Mouse (Mus musculus) CH12.LX (cell line): ENCODE measurements around the gene Upf2. TPM values are rescaled to one million over a fixed set of nuclear protein-coding genes. Genes with fewer than 3 reads are reported as not detected.

ENCODE experiments used
- DNase-seq: peaks from one replicate; pipeline ENCODE4 v3.0.0-alpha.2; 2013; ENCODE audit errors: extremely low read depth
- H3K27ac ChIP-seq: 2 replicates; pipeline ENCODE4 v1.5.1; 2012; ENCODE audit warnings: low read depth, mild to moderate bottlenecking, control low read depth, moderate library complexity; ENCODE audit not compliant: insufficient read depth
- H3K27me3 ChIP-seq: replicated peaks from 2 replicates; pipeline ENCODE3; 2012; ENCODE audit warnings: inconsistent platforms
- H3K36me3 ChIP-seq, 2 experiments: replicated peaks in 1 of 2; 2 replicates each; pipeline versions ENCODE3 to v1.6.1; 2012; ENCODE audit warnings: inconsistent platforms in 1 of 2, low read length in 1 of 2, mild to moderate bottlenecking in 1 of 2, mixed read lengths in 1 of 2, moderate library complexity in 1 of 2; ENCODE audit not compliant: control insufficient read depth in 1 of 2, insufficient read depth in 1 of 2
- H3K4me1 ChIP-seq, 2 experiments: 2 replicates each; pipeline ENCODE4 v1.6.1; 2012; ENCODE audit warnings: inconsistent platforms in 1 of 2, moderate library complexity in 1 of 2; ENCODE audit not compliant: insufficient read depth in 2 of 2, control insufficient read depth in 1 of 2
- H3K4me2 ChIP-seq: 2 replicates; pipeline ENCODE4 v1.6.1; 2012; ENCODE audit warnings: low read depth, mild to moderate bottlenecking, control low read depth; ENCODE audit not compliant: poor library complexity, insufficient read depth, severe bottlenecking
- H3K4me3 ChIP-seq, 3 experiments: fragments of 150-350 bp in 1 of 3; sonication (generic) in 1 of 3; replicated peaks in 1 of 3; 2 replicates each; pipeline versions ENCODE3 to v1.5.1; 2011 to 2012; ENCODE audit warnings: low read depth in 2 of 3, low read length in 2 of 3, mild to moderate bottlenecking in 2 of 3, moderate library complexity in 2 of 3, control low read depth in 1 of 3, improper control_type of control experiment in 1 of 3, inconsistent platforms in 1 of 3, mixed read lengths in 1 of 3; ENCODE audit not compliant: poor library complexity in 1 of 3
- H3K79me2 ChIP-seq: replicated peaks from 2 replicates; pipeline ENCODE4 v1.6.1; 2012; ENCODE audit warnings: mild to moderate bottlenecking, moderate library complexity; ENCODE audit not compliant: control insufficient read depth, poor library complexity, insufficient read depth, severe bottlenecking; ENCODE audit errors: extremely low read depth
- H3K9ac ChIP-seq: 2 replicates; pipeline ENCODE4 v1.6.1; 2012; ENCODE audit warnings: low read depth, mild to moderate bottlenecking, control low read depth, moderate library complexity; ENCODE audit not compliant: insufficient read depth
- H3K9me3 ChIP-seq: replicated peaks from 2 replicates; pipeline ENCODE3; 2012; ENCODE audit warnings: low read length, inconsistent platforms, mixed read lengths
- BHLHE40 ChIP-seq: IDR thresholded peaks from 2 replicates; pipeline ENCODE4 v1.6.1; 2011; ENCODE audit warnings: mild to moderate bottlenecking, low read depth, low read length, improper control_type of control experiment
- CHD1 ChIP-seq: IDR thresholded peaks from 2 replicates; pipeline ENCODE4 v1.6.1; 2012; ENCODE audit warnings: low read depth, low read length, improper control_type of control experiment, inconsistent platforms
- CHD2 ChIP-seq: IDR thresholded peaks from 2 replicates; pipeline ENCODE4 v1.6.1; 2011; ENCODE audit warnings: low read length, improper control_type of control experiment
- CTCF ChIP-seq, 2 experiments: IDR thresholded peaks in 1 of 2; conservative IDR thresholded peaks in 1 of 2; 2 replicates each; pipeline ENCODE4 v1.5.1; 2011 to 2012; ENCODE audit warnings: low read depth in 2 of 2, low read length in 2 of 2, improper control_type of control experiment in 1 of 2, inconsistent platforms in 1 of 2, mild to moderate bottlenecking in 1 of 2, moderate library complexity in 1 of 2
- E2F4 ChIP-seq: IDR thresholded peaks from 2 replicates; pipeline ENCODE4 v1.6.1; 2011; ENCODE audit warnings: low read depth, low read length, improper control_type of control experiment; ENCODE audit not compliant: insufficient replicate concordance
- EP300 ChIP-seq: IDR thresholded peaks from 2 replicates; pipeline ENCODE4 v1.6.1; 2011; ENCODE audit warnings: low read length, improper control_type of control experiment
- IRF4 ChIP-seq: IDR thresholded peaks from 2 replicates; pipeline ENCODE4 v1.6.1; 2014; ENCODE audit warnings: low read depth, mild to moderate bottlenecking, inconsistent platforms, low read length, improper control_type of control experiment
- JUN ChIP-seq: IDR thresholded peaks from 2 replicates; pipeline ENCODE4 v1.6.1; 2011; ENCODE audit warnings: low read depth, mild to moderate bottlenecking, low read length, improper control_type of control experiment, moderate library complexity; ENCODE audit not compliant: insufficient read depth
- JUND ChIP-seq: conservative IDR thresholded peaks from 2 replicates; pipeline ENCODE4 v1.6.1; 2011; ENCODE audit warnings: low read depth, low read length, improper control_type of control experiment
- KAT2A ChIP-seq: IDR thresholded peaks from 2 replicates; pipeline ENCODE4 v1.6.1; 2012; ENCODE audit warnings: low read length, improper control_type of control experiment, inconsistent platforms; ENCODE audit not compliant: insufficient replicate concordance
- MAFK ChIP-seq: IDR thresholded peaks from 2 replicates; pipeline ENCODE4 v1.6.1; 2011; ENCODE audit warnings: low read length, improper control_type of control experiment; ENCODE audit not compliant: insufficient replicate concordance
- MAZ ChIP-seq: IDR thresholded peaks from 2 replicates; pipeline ENCODE4 v1.6.1; 2012; ENCODE audit warnings: low read depth, mild to moderate bottlenecking, inconsistent platforms, low read length, improper control_type of control experiment, moderate library complexity
- MXI1 ChIP-seq: IDR thresholded peaks from 2 replicates; pipeline ENCODE4 v1.6.1; 2011; ENCODE audit warnings: mild to moderate bottlenecking, low read depth, low read length, improper control_type of control experiment
- MYC ChIP-seq: IDR thresholded peaks from 2 replicates; pipeline ENCODE4 v1.6.1; 2011; ENCODE audit warnings: low read depth, mild to moderate bottlenecking, improper control_type of control experiment, low read length
- NRF1 ChIP-seq: IDR thresholded peaks from 2 replicates; pipeline ENCODE4 v1.6.1; 2014; ENCODE audit warnings: low read depth, mild to moderate bottlenecking, inconsistent platforms, low read length, improper control_type of control experiment, moderate library complexity
- PAX5 ChIP-seq: IDR thresholded peaks from 2 replicates; pipeline ENCODE4 v1.6.1; 2012; ENCODE audit warnings: low read length, inconsistent platforms, mixed read lengths
- SIN3A ChIP-seq: IDR thresholded peaks from 2 replicates; pipeline ENCODE4 v1.6.1; 2012; ENCODE audit warnings: low read length, improper control_type of control experiment, inconsistent platforms
- SMC3 ChIP-seq: IDR thresholded peaks from 2 replicates; pipeline ENCODE4 v1.6.1; 2011; ENCODE audit warnings: low read depth, low read length, improper control_type of control experiment
- TBP ChIP-seq: conservative IDR thresholded peaks from 2 replicates; pipeline ENCODE4 v1.6.1; 2011; ENCODE audit warnings: low read depth, low read length, improper control_type of control experiment
- TCF12 ChIP-seq: IDR thresholded peaks from 2 replicates; pipeline ENCODE4 v1.6.1; 2014; ENCODE audit warnings: low read depth, mild to moderate bottlenecking, inconsistent platforms, low read length, improper control_type of control experiment
- UBTF ChIP-seq: IDR thresholded peaks from 2 replicates; pipeline ENCODE4 v1.6.1; 2012; ENCODE audit warnings: low read depth, mild to moderate bottlenecking, inconsistent platforms, low read length, improper control_type of control experiment, moderate library complexity
- USF1 ChIP-seq: IDR thresholded peaks from 2 replicates; pipeline ENCODE4 v1.6.1; 2014; ENCODE audit warnings: low read depth, mild to moderate bottlenecking, inconsistent platforms, low read length, improper control_type of control experiment
- USF2 ChIP-seq: conservative IDR thresholded peaks from 2 replicates; pipeline ENCODE4 v1.6.1; 2011; ENCODE audit warnings: low read depth, low read length, improper control_type of control experiment
- ZC3H11A ChIP-seq: IDR thresholded peaks from 2 replicates; pipeline ENCODE4 v1.6.1; 2012; ENCODE audit warnings: low read depth, mild to moderate bottlenecking, inconsistent platforms, low read length, improper control_type of control experiment
- ZKSCAN1 ChIP-seq: IDR thresholded peaks from 2 replicates; pipeline ENCODE4 v1.6.1; 2012; ENCODE audit warnings: low read depth, inconsistent platforms, low read length, improper control_type of control experiment, borderline replicate concordance
- ZMIZ1 ChIP-seq: IDR thresholded peaks from 2 replicates; pipeline ENCODE4 v1.6.1; 2012; ENCODE audit warnings: low read depth, mild to moderate bottlenecking, inconsistent platforms, low read length, improper control_type of control experiment
- ZNF384 ChIP-seq: IDR thresholded peaks from 2 replicates; pipeline ENCODE4 v1.6.1; 2012; ENCODE audit warnings: low read depth, low read length, improper control_type of control experiment, inconsistent platforms
- dilution Hi-C: fragments of 300-500 bp; cut with MboI; formaldehyde crosslinking; loops from 2 replicates; pipeline ENCODE4 v1.14.3; 2020; ENCODE audit warnings: low sequenced_read_pairs; ENCODE audit not compliant: extremely low pct_unique_long_range_greater_than_20kb, extremely low pct_ligation_motif_present
- in situ Hi-C: fragments of 300-500 bp; cut with MboI; formaldehyde crosslinking; loops from 3 replicates; pipeline ENCODE4 v1.14.3; 2019; ENCODE audit warnings: low sequenced_read_pairs, low pct_ligation_motif_present, low pct_unique_long_range_greater_than_20kb, mixed read lengths
- polyA plus RNA-seq: library from polyadenylated mRNA; unstranded; fragments of >175 nt; gene quantifications from 2 replicates; pipeline ENCODE4 v1.2.1, GENCODE M21; 2012; ENCODE audit warnings: low read depth; ENCODE audit not compliant: insufficient read length
- total RNA-seq, 2 experiments: library from RNA; depleted of rRNA; stranded (reverse); fragments of 300-350 nt in 1 of 2; fragments of >200 nt in 1 of 2; gene quantifications; 2 replicates each; pipeline ENCODE4 v1.2.3; 2012 to 2014

Upf2 gene
- total and polyA plus RNA-seq, 3 experiments = 9.3 to 27.0 (median 13.4) TPM

GRCm38 (mm10) chr2:6072685-6073260 is 121.5 kb downstream of the Upf2 start:
- dilution Hi-C loops = no loop called here
- TF ChIP-seq CTCF (conservative IDR thresholded peaks at IDR 0.05 in 1 of 2, IDR thresholded peaks at IDR 0.05 in 1 of 2; ENCODE audit: low read depth in 2 of 2, low read length in 2 of 2) (no peak), ZMIZ1 (no peak), KAT2A (no peak), ZNF384 (no peak), CHD2 (no peak), MYC (no peak), NRF1 (no peak), BHLHE40 (no peak), MAFK (no peak), TBP (no peak), E2F4 (no peak), CHD1 (no peak), ZKSCAN1 (no peak), IRF4 (no peak), SIN3A (no peak), UBTF (no peak), TCF12 (no peak), JUN (no peak), JUND (no peak), USF1 (no peak)
- in situ Hi-C loops = no loop called here
- Histone ChIP-seq H3K27me3 (peaks cover 4% of the 10 kb centered on the region), H3K4me3 (no peak overlapping the region), H3K79me2 (no peaks in the 10 kb centered on the region), H3K36me3 (no peaks in the 10 kb centered on the region), H3K4me1 (no peaks in the 10 kb centered on the region; a peak in 1 of 4 replicates), H3K9ac (no peak overlapping the region), H3K9me3 (no peaks in the 10 kb centered on the region), H3K27ac (no peak overlapping the region), H3K4me2 (no peak overlapping the region)
- DNase-seq = no peak

- H3K9me3 ChIP-seq = no peaks in the 10 kb centered on the region
- H3K4me3 ChIP-seq = no peak overlapping the region
- DNase-seq = no peak
- H3K4me2 ChIP-seq = no peak overlapping the region
- TF ChIP-seq SIN3A = no peak
- TF ChIP-seq MAZ = no peak
- no peak for TF ChIP-seq PAX5
- TF ChIP-seq SMC3 = no peak
- no peak for TF ChIP-seq CHD2
- no peak for TF ChIP-seq KAT2A
- TF ChIP-seq ZC3H11A = no peak
- TF ChIP-seq CTCF (conservative IDR thresholded peaks at IDR 0.05 in 1 of 2, IDR thresholded peaks at IDR 0.05 in 1 of 2; ENCODE audit: low read depth in 2 of 2, low read length in 2 of 2) = no peak
- no peak for TF ChIP-seq USF2
- TF ChIP-seq MXI1 = no peak
- no peak for TF ChIP-seq JUN
- TF ChIP-seq EP300 = no peak
- no peak for TF ChIP-seq NRF1
- TF ChIP-seq ZMIZ1 = no peak
- TF ChIP-seq TBP = no peak
- TF ChIP-seq, all 38 proteins: peak for 0
- Histone ChIP-seq H3K4me1 (no peaks in the 10 kb centered on the region), H3K9ac (no peak overlapping the region), H3K27me3 (peaks cover 6% of the 10 kb centered on the region), H3K79me2 (no peaks in the 10 kb centered on the region), H3K27ac (no peak overlapping the region), H3K36me3 (no peaks in the 10 kb centered on the region)
- in situ Hi-C loops (no loop called here), dilution Hi-C loops (no loop called here)
Observed at GRCm38 (mm10) chr2:6074891-6075529, 123.7 kb downstream of the Upf2 start.
